Mouse (Mus musculus) fibroblast of lung, adult 2 months (primary cell): ENCODE measurements at regions not wholly inside any gene's neighbourhood (a gene's known extent, or its start where the extent isn't known, plus 50 kb on each side); places are given as distances from the start of the nearest gene placed in this dataset.

Source experiments
- DNase-seq: peaks from one replicate; pipeline ENCODE4 v3.0.0-alpha.2; 2011; ENCODE audit warnings: low read depth

DNA sequence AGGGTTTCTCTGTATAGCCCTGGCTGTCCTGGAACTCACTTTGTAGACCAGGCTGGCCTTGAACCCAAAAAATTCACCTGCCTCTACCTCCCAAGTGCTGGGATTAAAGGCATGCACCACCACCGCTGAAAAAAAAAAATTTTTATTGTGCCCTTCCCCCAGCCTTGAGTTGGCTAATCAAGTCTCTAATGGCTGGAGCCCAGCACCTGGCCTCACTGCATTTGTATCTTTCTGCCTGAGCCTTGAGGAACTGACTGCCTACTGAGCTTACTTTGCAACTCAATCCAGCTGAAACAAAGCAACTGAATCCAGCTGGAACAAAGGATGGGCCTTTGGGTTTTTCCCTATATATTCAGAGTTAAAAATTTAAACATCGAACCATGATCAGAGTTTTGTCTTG is 153.3 kb upstream of the Ccnh start:
- DNase-seq = no peak

DNA sequence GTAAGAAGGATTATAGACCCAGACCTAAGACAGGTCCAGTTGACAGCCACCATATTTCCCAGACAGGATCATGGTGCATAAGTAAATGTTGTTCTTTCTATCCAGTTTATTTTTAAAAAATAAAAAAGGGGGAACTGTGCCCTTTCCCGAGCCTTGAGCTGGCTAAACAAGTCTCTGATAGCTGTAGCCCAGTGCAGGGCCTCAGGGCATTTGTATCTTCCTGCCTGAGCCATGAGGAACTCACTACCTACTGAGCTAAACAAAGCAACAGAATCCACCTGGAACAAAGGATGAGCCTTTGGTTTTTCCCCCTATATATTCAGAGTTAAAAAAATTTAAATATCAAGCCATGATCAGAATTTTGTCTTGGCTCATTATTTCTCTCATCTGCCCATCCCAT is 152.4 kb upstream of the Ccnh start:
- no peak for DNase-seq

DNA sequence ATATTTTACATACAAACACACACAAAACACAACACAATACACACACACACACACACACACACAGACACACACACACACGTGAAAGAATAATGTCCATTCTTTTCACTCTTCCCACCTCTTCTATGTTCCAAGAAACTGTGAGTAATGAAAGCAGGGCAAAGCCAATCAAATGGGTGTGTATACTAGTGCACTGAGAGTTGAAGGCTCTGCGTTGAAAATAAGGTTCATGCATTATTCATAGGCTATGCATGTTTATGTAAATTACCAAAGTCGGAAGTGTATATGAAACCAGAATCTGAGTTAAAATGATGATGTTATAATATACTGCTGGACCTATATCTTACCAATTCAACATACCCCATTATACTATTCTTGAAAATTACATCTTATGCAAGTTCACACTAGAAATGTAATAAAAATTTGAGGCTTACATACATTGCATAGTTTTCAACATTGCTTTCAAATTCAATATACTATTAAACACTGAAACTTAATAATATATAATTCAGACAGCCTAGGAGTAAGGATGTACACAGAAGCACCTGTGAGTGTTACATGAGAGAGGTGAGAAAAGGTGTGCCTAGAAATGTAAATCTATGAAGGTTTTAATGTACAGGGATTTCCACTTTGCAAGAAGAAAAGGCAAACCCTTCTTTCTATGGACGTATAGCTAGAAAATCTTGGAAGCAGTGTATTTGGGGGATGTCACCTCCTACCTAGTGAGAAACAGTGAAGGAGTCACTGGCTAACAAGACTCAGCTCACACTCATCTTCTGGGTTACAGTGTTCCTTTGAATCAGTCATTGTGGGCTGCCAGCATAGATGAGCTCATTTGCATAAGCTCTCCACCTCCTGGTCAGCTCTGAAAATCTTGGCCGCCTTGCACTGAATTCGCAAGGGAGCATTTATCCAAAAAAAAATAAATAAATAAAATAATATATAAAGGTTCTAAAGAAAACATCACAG is 122.3 kb upstream of the Ccnh start:
- no peak for DNase-seq

DNA sequence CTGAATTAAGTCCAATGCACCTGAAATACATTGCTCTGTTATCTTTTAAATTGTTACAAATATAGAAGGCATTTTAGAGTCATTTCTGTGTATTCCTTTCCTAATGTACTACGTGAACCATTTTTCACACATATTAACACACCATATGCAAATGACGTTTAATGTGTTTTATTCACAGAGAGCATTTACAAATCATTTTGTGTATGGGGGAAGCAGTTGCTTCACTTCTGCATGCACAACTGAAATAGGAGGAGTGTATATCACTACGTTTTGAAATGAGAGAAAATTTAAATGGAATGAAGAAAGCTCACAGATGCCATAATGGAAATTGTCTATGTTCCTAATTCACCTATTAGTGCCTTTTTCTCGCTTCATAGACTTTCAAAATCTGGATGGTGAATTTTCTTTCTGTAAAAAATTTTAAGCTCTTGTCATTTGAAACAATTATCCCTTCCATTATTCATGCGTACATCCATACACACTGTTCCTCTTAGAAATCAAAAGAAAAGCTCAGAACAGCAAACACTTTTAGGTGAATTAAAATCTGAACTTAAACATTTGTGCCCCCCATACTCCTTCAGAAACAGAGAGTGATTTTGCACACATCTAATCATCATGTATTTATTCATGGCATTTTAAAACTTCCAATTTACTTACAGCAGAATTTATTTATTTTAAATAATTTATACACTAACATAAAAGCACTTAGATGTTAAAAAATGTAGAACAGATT is 121.5 kb upstream of the Ccnh start:
- DNase-seq = no peak

DNA sequence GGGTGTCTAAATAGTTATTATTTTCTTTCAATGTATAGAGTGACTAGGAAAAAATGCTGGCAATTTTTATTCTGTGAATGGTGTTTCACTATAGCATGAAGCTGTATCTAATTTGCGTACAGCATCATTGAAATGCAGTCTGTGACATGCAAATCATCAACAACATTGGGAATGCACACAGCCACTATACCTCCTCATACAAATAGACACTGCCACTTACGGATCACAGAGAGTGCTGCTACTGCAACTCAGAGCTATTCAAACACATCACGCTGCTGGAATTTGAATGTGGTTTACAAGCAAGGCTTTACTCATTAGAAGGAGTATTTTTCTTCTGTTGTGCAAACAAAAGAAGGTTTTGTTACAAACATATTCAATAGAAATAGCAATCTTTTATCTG is 120.8 kb upstream of the Ccnh start:
- DNase-seq = no peak

DNA sequence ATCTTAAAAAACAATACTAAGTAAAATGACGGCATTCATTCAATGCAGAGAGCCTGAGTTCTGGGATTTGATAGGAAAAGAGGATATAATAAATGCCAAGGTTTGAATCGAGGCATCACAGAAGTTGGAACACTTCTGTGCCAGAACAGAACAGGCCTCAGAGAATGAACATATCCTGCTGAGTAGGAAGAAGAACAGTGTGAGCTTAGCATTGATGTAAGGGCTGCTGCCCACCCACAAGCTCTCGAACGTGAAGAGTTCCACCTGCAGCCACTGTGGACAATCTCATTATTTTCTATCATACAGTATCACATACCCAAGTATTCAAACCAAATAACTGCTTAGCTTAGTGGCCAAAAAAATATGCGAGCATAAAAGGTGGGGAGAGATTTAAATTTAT is 105.9 kb upstream of the Ccnh start:
- DNase-seq = no peak

DNA sequence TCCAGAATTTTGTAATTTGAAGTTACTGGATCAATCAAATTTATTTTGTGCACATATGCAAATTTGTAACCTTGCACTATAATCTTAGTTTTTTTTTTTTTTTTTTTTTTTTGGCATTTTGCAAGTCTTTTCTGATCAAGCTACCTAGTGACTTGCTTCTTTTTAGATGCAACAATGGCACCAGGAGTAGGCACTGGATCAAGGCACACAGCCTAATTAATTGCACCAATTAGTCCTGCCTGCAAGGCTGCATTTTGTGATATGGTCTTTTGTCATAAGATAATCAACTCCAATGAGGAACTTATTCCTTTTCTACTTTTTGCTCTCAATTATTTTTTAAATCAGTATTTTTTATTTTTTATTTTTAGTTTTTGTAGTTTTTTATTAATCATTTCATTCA is 105.5 kb upstream of the Ccnh start:
- DNase-seq = no peak

DNA sequence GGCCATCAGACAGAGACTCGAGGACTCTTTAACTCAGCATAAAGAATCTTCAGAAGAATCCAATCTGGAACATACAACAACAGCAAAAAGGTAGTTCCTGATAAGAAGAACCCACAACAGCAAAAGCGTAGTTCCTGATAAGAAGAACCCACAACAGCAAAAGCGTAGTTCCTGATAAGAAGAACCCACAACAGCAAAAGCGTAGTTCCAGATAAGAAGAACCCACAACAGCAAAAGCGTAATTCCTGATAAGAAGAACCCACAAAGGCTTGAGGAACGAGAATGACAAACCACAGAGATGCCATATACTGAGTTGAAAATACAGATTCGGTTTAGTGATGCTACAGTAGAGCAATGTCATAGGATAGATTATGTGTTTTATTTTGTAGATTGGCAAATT is 93.0 kb upstream of the Ccnh start:
- no peak for DNase-seq

DNA sequence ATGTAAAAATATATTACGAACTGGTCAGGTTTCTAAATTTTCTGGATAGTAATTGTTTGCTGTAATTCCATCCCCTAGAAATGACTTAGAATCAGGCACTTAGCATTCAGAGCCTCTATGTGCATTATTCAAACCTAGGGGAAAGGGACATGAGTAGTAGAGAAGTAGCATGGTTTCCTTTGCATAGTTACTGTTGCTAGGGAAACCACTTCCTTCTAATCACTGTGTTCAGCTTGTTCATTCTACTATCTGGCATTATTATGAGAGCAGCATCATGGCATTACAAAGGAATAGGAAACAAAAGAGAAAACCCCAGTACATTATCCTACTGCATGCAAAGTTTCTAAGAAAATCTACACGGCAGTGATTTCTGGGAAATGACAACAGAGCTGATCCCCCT is 65.9 kb upstream of the Ccnh start:
- DNase-seq = no peak

DNA sequence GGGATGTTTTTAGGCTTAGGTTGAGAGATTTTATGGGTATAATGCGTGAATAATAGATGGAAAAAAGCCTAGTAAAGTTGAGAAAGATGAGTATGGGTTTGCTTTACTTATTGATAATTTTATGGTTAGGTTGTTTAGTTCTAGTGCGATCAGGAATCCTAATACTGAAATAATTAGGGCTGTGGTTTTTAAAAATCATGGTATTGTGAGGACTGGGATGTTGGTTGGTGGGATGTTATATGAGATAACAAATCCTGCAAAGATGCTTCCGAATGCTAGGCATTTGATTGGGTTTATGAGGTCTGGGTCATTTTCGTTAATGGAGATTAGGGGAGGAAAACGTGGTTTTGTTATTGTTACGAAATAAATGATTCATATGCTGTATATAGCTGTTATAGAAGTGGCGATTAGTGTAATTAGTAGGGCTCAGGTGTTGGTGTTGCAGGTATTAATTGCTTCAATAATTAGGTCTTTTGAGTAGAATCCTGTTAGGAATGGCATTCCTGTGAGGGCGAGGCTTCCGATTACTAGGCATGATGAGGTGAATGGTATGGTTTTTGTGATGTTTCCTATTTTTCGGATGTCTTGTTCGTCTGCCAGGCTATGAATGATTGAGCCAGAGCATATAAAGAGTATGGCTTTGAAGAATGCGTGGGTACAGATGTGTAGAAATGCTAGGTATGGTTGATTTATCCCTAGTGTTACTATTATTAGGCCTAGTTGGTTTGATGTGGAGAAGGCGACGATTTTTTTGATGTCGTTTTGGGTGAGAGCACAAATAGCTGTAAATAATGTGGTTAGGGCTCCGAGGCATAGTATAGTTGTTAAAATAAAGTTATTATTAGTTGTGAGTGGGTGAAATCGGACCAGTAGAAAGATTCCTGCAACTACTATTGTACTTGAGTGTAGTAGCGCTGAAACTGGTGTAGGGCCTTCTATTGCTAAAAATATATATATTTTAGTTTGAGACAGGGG is 62.3 kb upstream of the Ccnh start:
- DNase-seq = peak; percentile 65

DNA sequence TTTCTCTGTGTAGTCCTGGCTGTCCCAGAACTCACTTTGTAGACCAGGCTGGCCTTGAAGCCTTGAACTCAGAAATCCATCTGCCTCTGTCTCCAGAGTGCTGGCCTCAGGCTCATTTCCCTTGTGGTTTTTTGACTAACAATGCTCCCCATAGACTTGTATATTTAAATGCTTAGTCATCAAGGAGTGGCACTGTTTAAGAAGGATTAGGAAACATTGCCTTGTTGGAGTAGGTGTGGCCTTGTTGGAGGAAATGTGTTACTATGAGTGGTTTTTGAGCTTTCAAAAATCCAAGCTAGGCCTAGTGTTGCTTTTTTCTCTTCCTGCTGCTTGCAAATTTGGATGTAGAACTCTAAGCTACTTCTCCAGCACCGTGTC is 61.7 kb upstream of the Ccnh start:
- DNase-seq = no peak
